Mouse (Mus musculus) ovary, adult 18-20 months (tissue): Measurements from ENCODE around the gene Cdca7l.
"Not testable (repeated sequence)": the region's sequence is repeated elsewhere in the genome, so short reads cannot be mapped to it uniquely, and the experiment has no call there.

Experiments
- DNase-seq: peaks from one replicate; pipeline ENCODE4 v3.0.0; 2022; ENCODE audit warnings: low spot score, mixed read lengths

The Cdca7l gene

DNA sequence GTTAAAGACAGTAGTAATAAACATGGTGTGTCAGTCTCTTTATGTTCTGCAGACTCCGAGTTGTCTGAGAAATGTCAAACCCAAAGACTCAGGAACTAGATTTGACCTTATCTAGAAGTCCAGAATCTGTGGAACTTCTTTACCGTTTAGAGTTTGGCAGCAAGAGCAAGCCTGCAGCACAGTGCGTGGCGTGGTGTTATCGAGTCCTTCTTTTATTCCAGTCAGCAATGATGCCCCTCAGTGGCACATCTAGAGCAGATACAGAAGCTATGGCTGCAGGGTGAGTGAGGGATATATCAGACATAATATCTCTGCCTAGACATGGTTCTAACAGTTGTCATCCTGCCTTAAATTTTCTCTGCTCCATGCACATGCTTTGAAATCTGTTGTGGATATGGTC lies 58.6 kb downstream of the Cdca7l start:
- DNase-seq: no peak

DNA sequence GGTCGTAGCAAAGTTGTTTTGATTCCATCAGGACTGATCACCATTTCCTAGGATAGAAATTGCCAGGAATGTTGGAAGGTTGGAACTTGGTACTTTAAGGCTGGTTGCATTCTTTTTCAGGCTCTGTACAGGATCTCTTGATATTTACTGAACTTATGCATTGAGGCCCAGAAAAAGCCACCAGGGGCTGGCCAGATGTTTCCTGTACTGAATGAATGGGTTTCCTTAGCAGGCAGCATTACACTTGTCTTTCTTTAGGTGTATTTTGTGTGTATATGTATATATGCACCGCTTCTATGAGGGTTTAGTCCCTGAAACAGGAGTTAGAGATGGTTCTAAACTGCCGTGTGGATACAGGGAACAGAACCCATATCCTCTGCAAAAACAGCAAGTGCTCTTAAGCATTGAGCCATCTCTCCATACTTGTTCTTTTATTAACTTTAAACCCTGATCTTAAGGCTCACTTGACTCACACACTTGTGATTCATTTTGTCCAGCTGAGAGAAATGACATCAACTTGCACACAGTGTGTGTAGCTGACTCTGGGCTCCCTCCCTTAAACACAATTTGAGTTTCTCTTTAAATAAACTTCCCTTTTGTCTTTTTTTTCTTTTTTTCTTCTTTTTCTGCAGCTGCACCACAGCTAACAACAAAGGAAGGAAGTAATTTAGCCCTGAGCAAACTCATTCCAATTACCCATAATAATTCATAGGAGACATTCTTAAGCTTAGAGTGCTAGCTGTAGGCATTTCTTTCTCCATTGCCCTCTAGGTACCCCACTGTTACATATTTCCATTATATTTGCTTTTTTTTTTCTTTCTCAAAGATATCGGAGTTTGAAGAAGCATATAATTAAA lies 63.8 kb downstream of the Cdca7l start:
- DNase-seq: no peak

DNA sequence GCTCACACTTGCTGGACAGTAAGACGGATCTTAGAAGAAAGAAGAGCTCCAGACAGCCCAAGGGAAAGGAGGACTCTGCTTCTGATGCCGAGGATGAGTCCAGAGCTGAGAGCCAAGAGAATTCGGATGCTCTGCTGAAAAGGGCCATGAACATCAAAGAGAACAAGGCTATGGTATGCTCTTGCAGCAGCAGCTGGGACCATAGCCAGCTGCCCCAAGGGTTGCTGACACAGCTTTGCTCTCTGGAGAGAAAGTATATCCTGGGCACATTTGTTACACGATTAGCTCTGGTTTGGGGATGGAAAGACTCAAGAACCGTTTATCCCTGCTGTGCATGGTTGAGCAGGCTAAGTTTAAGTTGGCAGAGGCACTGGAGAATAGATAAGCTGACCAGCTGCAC lies 68.2 kb downstream of the Cdca7l start:
- DNase-seq: no peak

DNA sequence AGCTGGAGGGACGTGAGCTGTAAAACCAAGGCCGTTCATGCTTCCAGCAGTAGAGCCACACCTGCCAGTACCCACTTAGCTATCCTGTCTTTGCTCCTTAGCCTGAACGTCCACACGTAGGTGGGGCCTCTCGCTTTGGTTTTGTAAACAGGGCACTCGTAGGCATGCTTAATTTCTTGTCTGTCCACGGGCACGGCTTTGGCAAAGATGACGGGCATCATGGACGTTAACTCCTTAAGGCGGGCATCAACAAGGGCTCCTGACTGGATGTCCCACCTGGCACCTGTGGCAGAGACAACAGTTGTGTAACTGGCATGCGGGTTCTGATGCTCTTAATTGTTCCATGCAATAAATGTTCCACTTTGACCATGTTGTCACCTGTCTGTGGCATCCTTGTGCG lies 74.3 kb downstream of the Cdca7l start:
- no peak for DNase-seq

DNA sequence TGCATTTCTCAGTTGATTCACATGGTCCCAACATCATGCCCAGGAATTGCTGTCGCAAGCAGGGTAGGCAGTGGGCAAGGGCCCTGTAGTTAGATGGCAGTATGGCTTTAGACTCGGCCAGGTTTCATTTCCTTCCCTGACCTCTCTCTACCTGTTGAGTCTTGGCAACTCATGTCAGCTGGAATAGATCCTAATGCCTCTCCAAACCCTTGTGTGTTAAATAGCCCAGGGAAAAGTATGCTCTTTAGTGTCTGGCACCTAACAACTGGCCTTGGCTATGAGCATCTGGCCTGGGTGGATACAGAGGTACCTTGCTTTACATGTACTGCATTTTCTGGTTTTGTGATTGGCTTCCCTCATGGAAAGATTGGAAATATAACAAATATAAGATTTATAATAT lies 80.5 kb downstream of the Cdca7l start:
- no peak for DNase-seq

DNA sequence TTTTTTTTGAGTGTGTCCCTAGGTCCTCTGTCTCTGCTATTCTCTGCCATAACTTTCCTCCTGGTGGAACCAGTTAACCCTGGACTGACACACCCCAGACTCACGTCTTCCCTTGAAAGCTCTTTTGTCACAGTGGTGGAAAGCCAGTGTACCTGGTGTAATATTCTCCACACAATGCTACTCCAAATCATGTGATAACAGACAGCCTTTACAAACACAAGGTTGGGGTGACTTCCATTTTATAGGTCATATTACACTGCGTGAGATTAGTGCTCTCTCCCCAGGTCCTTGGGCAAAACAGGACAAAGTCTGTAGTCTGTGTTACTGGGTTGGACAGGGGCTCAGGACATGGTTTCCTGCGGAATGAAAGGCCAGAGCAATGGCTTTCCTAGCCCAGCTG lies 83.3 kb downstream of the Cdca7l start:
- DNase-seq: no peak

DNA sequence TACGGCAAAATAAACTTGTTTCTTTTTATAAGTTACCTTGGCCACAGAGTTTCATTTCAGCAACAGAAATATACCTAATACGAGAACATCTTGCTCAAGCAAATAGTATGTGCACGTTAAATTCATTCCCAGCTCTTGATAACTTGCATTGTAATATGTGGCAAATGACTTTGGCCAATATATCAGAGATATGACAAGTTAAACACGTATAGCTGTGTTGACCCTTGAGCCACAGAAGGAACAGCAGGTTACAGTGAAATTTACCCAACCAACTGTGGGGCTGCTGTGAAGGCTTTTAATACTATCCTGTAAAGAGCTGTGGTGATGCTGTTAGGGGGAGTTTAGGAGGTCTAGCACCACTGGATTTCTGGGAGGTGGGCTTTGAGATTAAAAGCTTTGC lies 96.7 kb downstream of the Cdca7l start:
- DNase-seq: not testable (repeated sequence)

DNA sequence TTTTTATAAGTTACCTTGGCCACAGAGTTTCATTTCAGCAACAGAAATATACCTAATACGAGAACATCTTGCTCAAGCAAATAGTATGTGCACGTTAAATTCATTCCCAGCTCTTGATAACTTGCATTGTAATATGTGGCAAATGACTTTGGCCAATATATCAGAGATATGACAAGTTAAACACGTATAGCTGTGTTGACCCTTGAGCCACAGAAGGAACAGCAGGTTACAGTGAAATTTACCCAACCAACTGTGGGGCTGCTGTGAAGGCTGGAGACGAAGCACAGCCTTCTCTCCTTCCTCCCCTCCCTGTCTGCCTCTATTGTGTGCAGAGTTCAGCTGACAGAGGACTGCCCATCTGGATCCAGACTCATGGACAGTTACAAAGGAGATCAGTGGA lies 97.3 kb downstream of the Cdca7l start:
- not testable (repeated sequence) for DNase-seq

DNA sequence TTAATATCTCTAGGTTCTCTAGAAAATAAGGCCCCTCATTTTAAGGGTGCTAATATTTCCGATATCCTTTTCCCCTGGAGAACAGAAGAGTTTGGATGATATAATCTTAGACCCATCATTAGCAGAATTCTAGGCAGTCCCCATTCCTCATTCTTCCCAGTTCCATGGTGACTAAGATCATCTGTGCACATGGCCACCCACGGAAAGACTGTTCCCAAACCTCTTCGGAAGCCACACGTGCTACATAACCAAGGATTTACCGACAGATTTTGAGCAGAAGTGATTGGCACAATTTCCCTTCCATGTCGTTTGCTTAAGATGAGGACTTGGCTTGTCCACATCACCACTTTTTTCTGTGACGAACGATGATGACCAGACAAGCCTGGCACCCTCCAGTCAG lies 99.6 kb downstream of the Cdca7l start:
- no peak for DNase-seq

DNA sequence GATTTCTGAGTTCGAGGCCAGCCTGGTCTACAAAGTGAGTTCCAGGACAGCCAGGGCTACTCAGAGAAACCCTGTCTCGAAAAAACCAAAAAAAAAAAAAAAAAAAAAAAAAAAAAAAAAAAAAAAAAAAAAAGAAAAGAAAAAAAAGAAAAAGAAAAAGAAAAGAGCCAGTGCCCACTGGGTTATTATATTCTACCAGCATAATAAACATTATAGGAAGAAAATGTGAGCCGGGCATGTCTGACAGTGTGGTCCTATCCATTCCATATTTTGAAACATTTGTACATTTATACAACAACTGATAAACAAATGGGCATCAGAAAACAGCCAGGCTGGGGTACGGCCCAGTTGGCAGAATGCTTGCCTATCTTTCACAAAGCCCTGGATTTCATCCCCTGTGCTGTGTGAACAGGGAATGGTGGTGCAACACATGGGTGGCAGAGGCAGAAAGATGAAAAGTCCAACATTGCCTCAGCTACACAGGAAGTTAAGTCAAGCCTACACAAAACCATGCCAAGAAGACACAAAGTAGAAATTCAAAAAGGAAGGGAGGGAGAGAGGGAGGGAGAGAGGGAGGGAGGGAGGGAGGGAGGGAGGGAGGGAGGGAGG lies 101.2 kb downstream of the Cdca7l start:
- not testable (repeated sequence) for DNase-seq

DNA sequence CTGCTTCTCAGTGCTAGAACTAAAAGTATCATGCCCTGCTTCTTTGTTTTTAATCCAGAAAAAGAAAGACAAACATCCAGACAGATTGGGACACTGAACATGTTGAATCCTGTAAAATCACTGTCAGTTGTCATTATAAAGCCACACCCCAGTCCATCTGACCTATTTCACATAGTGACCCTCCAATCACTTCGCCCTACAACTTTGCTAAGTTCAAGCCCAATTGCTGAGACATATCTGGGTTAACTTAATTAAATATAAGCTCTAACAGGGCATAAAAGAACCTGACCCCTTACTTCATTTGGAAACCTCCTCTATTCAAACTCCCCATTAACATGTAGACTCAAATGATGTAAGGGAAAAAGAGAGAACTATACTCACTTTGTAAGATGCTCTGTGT lies 107.3 kb downstream of the Cdca7l start:
- DNase-seq: no peak

DNA sequence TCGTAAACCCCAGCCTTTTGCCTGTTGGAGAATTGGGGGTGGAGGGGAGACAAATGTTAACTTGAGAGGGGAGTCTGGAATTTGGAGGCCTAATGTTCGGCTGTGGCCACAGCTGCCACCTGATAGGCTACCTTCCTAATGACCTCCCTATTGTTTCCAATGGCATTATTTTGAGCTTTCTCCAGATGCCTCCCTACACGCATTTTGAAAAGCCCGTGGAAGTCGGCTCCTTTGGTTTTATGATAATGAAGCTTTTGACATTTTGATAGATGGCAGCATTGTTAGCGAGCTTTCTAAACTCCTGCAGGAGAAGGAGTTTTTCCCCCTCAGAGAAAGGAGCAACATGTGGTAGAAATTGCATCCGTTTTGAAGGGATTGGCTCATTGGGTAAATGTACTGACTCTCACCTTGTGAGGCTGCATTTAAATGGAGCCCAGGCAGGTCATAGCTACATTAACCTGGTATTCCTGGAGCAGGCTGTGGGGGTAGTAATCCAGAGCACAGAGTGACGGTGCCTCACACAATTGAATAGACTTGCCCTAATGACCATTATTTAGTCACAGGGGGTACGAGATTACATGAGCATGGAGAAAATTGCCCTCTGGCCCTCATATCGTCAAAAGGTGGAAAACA lies 110.6 kb downstream of the Cdca7l start:
- DNase-seq: no peak

DNA sequence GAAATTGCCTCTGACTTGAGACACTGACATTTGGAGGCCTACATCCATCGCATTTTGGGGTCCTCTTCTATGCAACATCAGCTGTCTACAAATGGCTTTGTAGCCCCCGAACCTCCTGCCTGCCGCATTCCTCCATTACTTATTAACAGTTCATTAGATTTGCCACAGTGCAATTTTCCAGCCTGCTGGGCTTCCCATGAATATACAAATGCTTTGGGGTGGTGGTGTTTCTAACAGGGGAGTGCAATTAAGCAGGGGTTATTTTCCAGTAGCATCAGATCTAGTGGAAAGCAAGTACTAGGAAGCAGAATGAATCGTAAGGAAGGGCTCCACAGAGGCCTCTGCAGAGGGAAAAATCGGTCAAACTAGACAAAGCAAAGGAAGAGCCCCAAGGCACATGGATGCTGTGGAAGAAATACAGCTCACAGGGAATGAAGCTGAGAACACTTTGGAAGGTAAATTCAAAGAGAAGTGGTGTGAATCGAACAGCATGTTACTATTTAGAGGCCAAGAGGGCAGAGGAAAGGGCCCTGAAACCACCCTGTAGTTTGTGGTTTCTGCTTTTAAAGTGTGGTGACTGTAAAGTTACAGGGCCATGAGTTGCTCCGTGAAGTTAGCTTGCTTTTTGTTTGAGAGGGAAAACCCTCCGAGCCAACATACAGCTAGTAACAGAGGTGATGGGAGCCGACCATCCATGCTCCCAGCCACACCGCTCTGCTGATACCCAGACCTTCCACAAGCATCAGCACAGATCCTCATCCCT lies 111.9 kb downstream of the Cdca7l start:
- no peak for DNase-seq
